Mouse (Mus musculus) G1E (cell line): ENCODE data around the gene Fbxl18.

ENCODE experiments used
- CTCF ChIP-seq: IDR thresholded peaks from 2 replicates; pipeline ENCODE4 v1.5.1; 2012; ENCODE audit warnings: low read depth, low read length, inconsistent platforms, mixed read lengths
- GATA1 ChIP-seq: IDR thresholded peaks from 2 replicates; pipeline ENCODE4 v1.6.1; 2012; ENCODE audit warnings: borderline replicate concordance, low read length, inconsistent platforms, mixed read lengths
- GATA2 ChIP-seq: IDR thresholded peaks from 2 replicates; pipeline ENCODE4 v1.6.1; 2012; ENCODE audit warnings: low read depth, low read length, inconsistent platforms, borderline replicate concordance
- POLR2AphosphoS5 ChIP-seq: IDR thresholded peaks from 2 replicates; pipeline ENCODE4 v1.6.1; 2012; ENCODE audit warnings: low read depth, low read length, inconsistent platforms; ENCODE audit not compliant: insufficient replicate concordance
- TAL1 ChIP-seq: conservative IDR thresholded peaks from 2 replicates; pipeline ENCODE4 v1.6.1; 2012; ENCODE audit warnings: low read depth, low read length, inconsistent platforms, mixed read lengths

GRCm38 (mm10) chr5:142833646-142834438 lies 61.4 kb downstream of the Fbxl18 start:
- TF ChIP-seq CTCF: no peak
- no peak for TF ChIP-seq GATA1
- TF ChIP-seq TAL1: no peak
- no peak for TF ChIP-seq POLR2AphosphoS5
- TF ChIP-seq GATA2: no peak
